Mouse (Mus musculus): ENCODE results near the gene Gm26566. TPM values are rescaled to one million over a fixed set of nuclear protein-coding genes. Genes with fewer than 3 reads are reported as not detected.

The Gm26566 gene
- total RNA-seq (2021): under 1 TPM in 1 of 2 experiments, not detected in 1; 0.42 TPM
- long read RNA-seq, experiment 1: 0 reads
- long read RNA-seq, experiment 2, partial matches to known transcripts: 0 of 1 reads
- long read RNA-seq, experiment 2, other reads (novel, unspliced or antisense): 0 of 1 reads

DNA sequence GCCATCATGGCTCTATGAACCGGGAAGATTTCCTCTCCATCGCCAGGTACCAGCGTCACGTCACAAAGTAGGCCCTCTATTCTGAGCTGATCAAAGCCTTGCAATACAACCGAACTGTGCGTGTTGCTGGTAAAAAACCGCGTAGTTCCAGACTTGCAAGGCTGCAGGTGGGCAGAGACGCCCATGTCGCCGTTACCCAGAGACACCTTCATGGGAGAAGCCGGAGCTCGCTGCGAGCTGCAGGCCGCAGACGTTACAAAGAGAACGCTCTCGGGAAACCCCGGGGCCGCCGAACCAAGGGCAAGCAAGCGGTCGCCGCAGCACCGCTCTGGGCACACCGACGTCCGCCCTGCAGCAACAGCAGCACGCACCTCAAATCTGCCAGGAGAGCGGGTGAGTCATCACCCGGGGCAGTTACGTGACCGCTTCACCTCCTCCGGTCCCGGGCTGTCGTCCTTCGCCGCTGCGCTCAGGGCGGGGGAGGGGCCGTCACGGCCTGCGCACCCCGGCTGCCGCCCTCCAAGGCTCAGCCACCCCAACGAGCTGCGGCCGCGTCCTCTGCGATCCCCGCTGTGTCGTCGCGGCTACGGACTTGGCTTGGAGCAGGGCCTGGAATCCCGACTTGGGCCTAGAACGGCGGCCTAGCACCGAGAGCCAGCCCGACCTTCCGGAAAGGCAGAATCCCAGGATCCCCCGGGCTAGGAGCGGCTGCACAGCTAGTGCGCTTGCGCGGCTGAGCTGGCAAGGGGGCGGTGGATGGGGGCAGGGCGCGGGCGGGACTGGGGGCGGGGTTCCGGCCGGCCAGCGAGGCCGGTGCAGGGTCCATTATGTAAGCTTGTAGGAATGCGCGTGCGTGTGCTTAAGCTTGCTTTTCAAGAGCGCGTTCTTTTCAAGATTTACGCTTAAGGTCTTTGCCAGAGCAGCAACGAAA, at the start of gene Gm26566, which contains the start of gene Klhl9:
Gm26566 (plus strand) TSS at position 15 of the 931 bp plus-strand sequence.
Klhl9 (minus strand) TSS at position 675 of the 931 bp plus-strand sequence.
- DNase-seq: peak; percentile 90 to 92
- intact Hi-C loops (cut with DNase I): no loop called here

- DNase-seq: no peak
These were observed 44.8 kb upstream of the Gm26566 start, which contains the start of gene Ifna16 for GRCm38 (mm10) chr4:88676824-88677223. TSS of gene Ifna16 (minus strand) at chr4:88676924.

GRCm38 (mm10) chr4:88680362-88680761, 41.2 kb upstream of the Gm26566 start:
- DNase-seq: no peak
- intact Hi-C loops (cut with DNase I): no loop called here

More at GRCm38 (mm10) chr4:88676824-88677223, 44.8 kb upstream of the Gm26566 start, which contains the start of gene Ifna16:
- intact Hi-C loops (cut with DNase I): no loop called here

GRCm38 (mm10) chr4:88681353-88681752, 40.3 kb upstream of the Gm26566 start:
- intact Hi-C loops (cut with DNase I): no loop called here
- no peak for DNase-seq

- DNase-seq: no peak
- intact Hi-C loops (cut with DNase I): loop anchor here (2.0 kb wide), 1 partner anchor 135 kb away; the partner anchor contains the start of gene Ifna11
These were observed 37.8 kb upstream of the Gm26566 start, which contains the start of gene Ifna2 for GRCm38 (mm10) chr4:88683812-88684211. TSS of gene Ifna2 (minus strand) at chr4:88683912.

GRCm38 (mm10) chr4:88691259-88691658, 30.3 kb upstream of the Gm26566 start, which contains the start of gene Ifnab:
TSS of gene Ifnab (minus strand) at chr4:88691359.
- intact Hi-C loops (cut with DNase I): no loop called here
- DNase-seq: no peak

- intact Hi-C loops (cut with DNase I): no loop called here
- no peak for DNase-seq
These were observed 29.1 kb upstream of the Gm26566 start for GRCm38 (mm10) chr4:88692537-88692936.

- DNase-seq: no peak
- intact Hi-C loops (cut with DNase I): no loop called here
These were observed 28.2 kb upstream of the Gm26566 start for GRCm38 (mm10) chr4:88693392-88693791.

- DNase-seq: peak; percentile 32 to 59
- intact Hi-C loops (cut with DNase I): no loop called here
These were observed 25.2 kb upstream of the Gm26566 start for GRCm38 (mm10) chr4:88696237-88696884.

GRCm38 (mm10) chr4:88697108-88697507, 24.5 kb upstream of the Gm26566 start:
- DNase-seq: no peak
- intact Hi-C loops (cut with DNase I): loop anchor here (1.0 kb wide), 1 partner anchor 30 kb away; no protein-coding TSS in a partner anchor

DNA sequence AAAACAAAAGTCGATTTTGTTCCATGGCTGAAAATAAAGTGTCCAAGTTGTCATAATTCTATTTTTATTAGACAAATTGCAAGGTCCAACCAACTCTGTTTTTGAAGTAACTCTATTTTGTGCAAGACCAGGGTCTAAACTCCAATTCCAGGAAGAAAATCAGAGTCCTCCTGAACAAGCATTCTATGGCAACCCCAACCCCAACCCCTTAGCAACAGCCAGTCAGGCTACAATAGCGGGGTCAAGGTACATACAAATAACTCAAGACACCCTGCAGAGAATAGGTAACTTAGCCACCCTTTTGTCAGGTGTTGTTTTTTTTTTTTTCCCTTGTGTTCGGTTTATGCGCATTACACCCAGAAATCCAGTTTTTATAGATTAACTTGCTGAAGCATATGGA, 23.9 kb upstream of the Gm26566 start:
- intact Hi-C loops (cut with DNase I): loop anchor here (1.0 kb wide), 1 partner anchor 30 kb away; no protein-coding TSS in a partner anchor
- DNase-seq: no peak

DNA sequence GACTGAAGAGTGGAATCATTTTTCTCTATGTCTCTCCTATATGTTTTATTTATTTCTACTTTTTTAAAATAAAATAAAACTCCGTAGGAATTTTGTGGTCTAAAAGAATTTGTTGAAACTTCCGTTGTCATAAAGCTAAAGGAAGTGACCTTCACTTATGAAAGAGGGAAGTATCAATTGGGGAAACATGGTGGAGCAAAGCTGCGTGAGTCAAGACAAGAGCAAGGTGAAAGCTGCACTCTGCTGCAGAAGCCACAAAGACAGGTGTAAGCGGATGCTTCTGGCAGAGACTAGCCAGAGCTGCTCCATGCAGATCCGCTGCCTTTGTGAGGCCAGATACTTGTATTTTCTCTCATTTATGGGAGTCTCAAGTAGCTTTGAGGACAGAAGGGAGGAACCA, 22.8 kb upstream of the Gm26566 start:
- intact Hi-C loops (cut with DNase I): no loop called here
- DNase-seq: no peak

DNA sequence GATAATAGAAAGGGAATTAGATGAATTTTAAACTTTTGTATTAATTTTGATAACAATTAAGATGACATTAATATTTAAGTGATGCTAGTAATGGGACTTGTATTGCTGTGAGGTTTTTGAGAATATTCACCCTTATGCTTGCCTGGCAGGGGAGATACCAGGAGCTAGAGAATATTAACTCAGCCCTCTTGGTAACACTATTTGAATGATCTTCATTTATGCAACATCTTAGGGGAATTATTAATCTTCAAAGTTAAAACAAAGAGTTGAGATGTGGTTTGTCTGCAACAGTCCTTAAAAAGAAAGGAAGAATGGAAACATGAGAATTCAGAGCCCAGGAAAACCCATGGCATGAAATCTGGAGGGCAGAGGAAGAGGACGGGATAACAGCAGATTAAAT, 22.3 kb upstream of the Gm26566 start:
- intact Hi-C loops (cut with DNase I): no loop called here
- no peak for DNase-seq

- intact Hi-C loops (cut with DNase I): no loop called here
- no peak for DNase-seq
These were observed 15.7 kb upstream of the Gm26566 start for GRCm38 (mm10) chr4:88705924-88706323.

DNA sequence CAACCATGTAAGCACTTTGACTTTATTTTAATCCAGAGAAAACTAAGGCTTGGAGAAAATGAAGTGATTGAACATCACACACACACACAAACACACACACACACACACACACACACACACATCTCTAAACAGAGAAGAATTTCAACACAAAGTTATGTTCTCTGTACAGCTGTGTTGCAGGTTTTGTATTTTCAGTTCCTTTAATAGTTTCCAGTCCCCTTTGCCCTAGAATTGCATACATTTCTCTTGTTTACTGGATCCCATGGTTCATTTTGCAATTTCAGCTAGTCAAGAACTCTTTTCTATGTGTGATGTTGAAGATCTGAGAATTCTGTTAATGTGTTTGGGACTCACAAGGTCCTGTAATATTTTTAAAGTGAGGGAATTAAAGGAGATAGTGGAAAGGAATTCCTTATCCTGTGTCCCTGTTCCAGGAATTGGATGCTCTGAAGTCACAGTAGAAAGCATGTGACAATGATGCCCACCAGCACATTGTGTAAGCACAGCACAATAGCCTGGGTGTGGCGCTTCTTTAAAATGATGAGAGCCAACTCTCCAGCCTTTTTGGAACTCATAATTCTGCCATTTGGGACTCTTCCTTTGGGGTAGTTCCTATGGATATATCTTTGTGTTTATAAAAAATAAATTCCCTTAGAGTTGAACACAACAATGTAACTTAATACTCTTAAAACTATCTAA, 14.3 kb upstream of the Gm26566 start:
- no peak for DNase-seq
- intact Hi-C loops (cut with DNase I): no loop called here

DNA sequence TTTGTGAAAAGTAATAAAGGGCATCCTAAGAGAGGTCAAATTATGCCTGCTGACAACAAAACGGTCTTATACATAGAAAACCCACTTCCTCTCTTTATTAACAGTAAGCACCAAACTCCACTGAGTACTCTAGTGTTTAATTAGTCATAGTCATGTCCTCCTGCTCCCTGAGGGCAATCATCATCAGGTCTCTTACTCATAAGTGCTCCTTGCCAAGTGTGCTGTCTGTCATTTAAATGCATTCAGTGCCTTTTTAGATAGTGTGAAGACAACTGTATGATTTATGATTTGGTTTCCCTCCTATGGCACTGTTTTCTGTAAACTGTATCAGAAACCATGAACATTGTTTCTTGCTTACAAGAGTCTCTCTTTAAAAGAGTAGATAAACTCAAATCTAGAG, 7.3 kb upstream of the Gm26566 start:
- intact Hi-C loops (cut with DNase I): no loop called here
- DNase-seq: no peak

GRCm38 (mm10) chr4:88715059-88715458, 6.5 kb upstream of the Gm26566 start:
- peak; percentile 31 to 62 for DNase-seq
- intact Hi-C loops (cut with DNase I): no loop called here

DNA sequence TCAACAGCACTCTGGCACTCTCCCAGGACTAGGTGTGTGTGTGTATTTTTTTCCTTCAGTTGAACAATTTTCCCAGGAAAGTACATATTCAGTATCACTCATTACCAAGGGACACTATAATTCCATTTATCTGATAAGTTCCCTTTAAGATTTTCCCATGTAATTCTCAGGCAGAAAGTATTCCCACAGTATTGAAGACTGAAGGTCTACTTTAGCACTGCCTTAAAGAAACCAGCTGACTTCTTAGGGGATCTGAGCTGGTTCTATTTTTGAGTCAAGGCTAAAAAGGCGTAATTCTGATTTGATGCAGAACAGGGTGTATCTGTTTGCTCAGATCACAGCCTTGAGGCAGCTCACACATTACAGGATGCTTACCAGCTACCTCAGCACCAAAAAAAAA, 2.9 kb upstream of the Gm26566 start:
- intact Hi-C loops (cut with DNase I): no loop called here
- no peak for DNase-seq

GRCm38 (mm10) chr4:88723497-88724090, 2.0 kb downstream of the Gm26566 start:
- DNase-seq: no peak

GRCm38 (mm10) chr4:88726727-88727126, 5.1 kb downstream of the Gm26566 start:
- DNase-seq: no peak
- intact Hi-C loops (cut with DNase I): loop anchor here (1.0 kb wide), 1 partner anchor 29 kb away; no protein-coding TSS in a partner anchor

More at GRCm38 (mm10) chr4:88723497-88724090, 2.0 kb downstream of the Gm26566 start:
- intact Hi-C loops (cut with DNase I): no loop called here

Data from gastrocnemius, postnatal 36 days (tissue).